Mouse (Mus musculus): ENCODE measurements around the gene Cntln.

Cntln gene

GRCm38 (mm10) chr4:84884111-84884538 is at the start of gene Cntln:
Gene Cntln, plus strand, starts transcription at chr4:84884309.
- DNase-seq, result peak; percentile 84

GRCm38 (mm10) chr4:84836979-84837378 is 47.1 kb upstream of the Cntln start:
- peak; percentile 9 for DNase-seq

- no peak for DNase-seq
These were observed 45.6 kb upstream of the Cntln start for GRCm38 (mm10) chr4:84838545-84838944.

GRCm38 (mm10) chr4:84839466-84839865 is 44.6 kb upstream of the Cntln start:
- DNase-seq, result no peak

GRCm38 (mm10) chr4:84857588-84857987 is 26.5 kb upstream of the Cntln start:
- DNase-seq, result no peak

- DNase-seq, result peak; percentile 33
These were observed 7.8 kb upstream of the Cntln start for GRCm38 (mm10) chr4:84876347-84876746.

GRCm38 (mm10) chr4:84883646-84884045 is 463 bp upstream of the Cntln start:
- DNase-seq, result no peak

GRCm38 (mm10) chr4:84884539-84885270 is 596 bp downstream of the Cntln start:
- peak; percentile 38 for DNase-seq

GRCm38 (mm10) chr4:84885271-84885540 is 1.1 kb downstream of the Cntln start:
- no peak for DNase-seq

GRCm38 (mm10) chr4:84918393-84918792 is 34.3 kb downstream of the Cntln start:
- no peak for DNase-seq

GRCm38 (mm10) chr4:84934342-84934929 is 50.3 kb downstream of the Cntln start:
- DNase-seq, result no peak

GRCm38 (mm10) chr4:84942059-84942458 is 58.0 kb downstream of the Cntln start:
- DNase-seq, result no peak

GRCm38 (mm10) chr4:84942651-84943050 is 58.5 kb downstream of the Cntln start:
- DNase-seq, result no peak

GRCm38 (mm10) chr4:84944100-84944499 is 60.0 kb downstream of the Cntln start:
- no peak for DNase-seq

GRCm38 (mm10) chr4:84946450-84946849 is 62.3 kb downstream of the Cntln start:
- no peak for DNase-seq

- no peak for DNase-seq
These were observed 93.0 kb downstream of the Cntln start for GRCm38 (mm10) chr4:84976875-84977646.

- DNase-seq, result no peak
These were observed 111.6 kb downstream of the Cntln start for GRCm38 (mm10) chr4:84995520-84996348.

- no peak for DNase-seq
These were observed 121.5 kb downstream of the Cntln start for GRCm38 (mm10) chr4:85005581-85005980.

GRCm38 (mm10) chr4:85006789-85007188 is 122.7 kb downstream of the Cntln start:
- DNase-seq, result no peak

GRCm38 (mm10) chr4:85010846-85011245 is 126.7 kb downstream of the Cntln start:
- DNase-seq, result no peak

- DNase-seq, result no peak
These were observed 161.6 kb downstream of the Cntln start for GRCm38 (mm10) chr4:85045748-85046147.

GRCm38 (mm10) chr4:85049933-85050553 is 165.9 kb downstream of the Cntln start:
- DNase-seq, result no peak

- DNase-seq, result no peak
These were observed 170.5 kb downstream of the Cntln start for GRCm38 (mm10) chr4:85054616-85055015.
